Mouse (Mus musculus) liver, postnatal 0 days (tissue): ENCODE measurements around the gene Cyp2f2.

Experiments
- CTCF ChIP-seq: sonication (generic); IDR thresholded peaks from 2 replicates; pipeline ENCODE4 v1.5.1; 2016; ENCODE audit warnings: antibody characterized with exemption, low read depth
- EP300 ChIP-seq: IDR thresholded peaks from 2 replicates; pipeline ENCODE4 v1.6.1; 2016; ENCODE audit warnings: antibody characterized with exemption, low read depth, mild to moderate bottlenecking

GRCm38 (mm10) chr7:27174496-27174895, 54.8 kb downstream of the Cyp2f2 start:
- no peak for TF ChIP-seq CTCF
- TF ChIP-seq EP300: no peak
